In genomic region chr8:121591178-121592066, GRCm38 (mm10) we compare ENCODE assay signal across 8 mouse cellular contexts. TPM values are rescaled to one million over a fixed set of nuclear protein-coding genes. Genes with fewer than 3 reads are reported as not detected.
DNase-seq lines count a peak whose midpoint lies in the region; ATAC-seq lines count a peak whose summit lies in the region.

No protein-coding gene starts in this region.

- H3K9me3 ChIP-seq in lung, embryonic 15.5 days = no peaks in the 10 kb centered on the region

- H3K27ac ChIP-seq in lung, embryonic 15.5 days = 0 out of 2 replicates have a peak overlapping the region, but pooled peaks have one; percentile 61

- no peaks in the 10 kb centered on the region for H3K27me3 ChIP-seq in lung, embryonic 15.5 days

- ATAC-seq in granulocyte monocyte progenitor cell, adult 5-6 weeks (replicated peaks; ENCODE audit: poor library complexity, severe bottlenecking) = peak; percentile 55
- peak; percentile 12; the same call in 1 of the 2 replicates for ATAC-seq in lung, embryonic 15.5 days (ENCODE audit: borderline replicate concordance, extremely low read depth, low FRiP score, low TSS enrichment)
- peak; percentile 42; the same call in 1 of the 2 replicates for ATAC-seq in neutrophil, adult 5-6 weeks (ENCODE audit: extremely low read depth, insufficient number of reproducible peaks, low FRiP score, poor library complexity, severe bottlenecking)

- H3K4me2 ChIP-seq in lung, embryonic 15.5 days = peak overlapping the region; percentile 84

- whole genome bisulfite sequencing in lung, embryonic 15.5 days = 8% methylated on average over 20 of the region's 20 CpGs

- peak overlapping the region; percentile 90 for H3K9ac ChIP-seq in lung, embryonic 15.5 days

- DNase-seq in ES-CJ7 (ENCODE audit: low read depth, low spot score) = peak; percentile 93
- DNase-seq in brain, adult 2 months (ENCODE audit: low read depth, low spot score) = peak; percentile 61
- DNase-seq in kidney, adult 18-20 months = peak; percentile 56
- DNase-seq in frontal cortex, adult 2 months (ENCODE audit: extremely low spot score in 1 of 2, low spot score in 1 of 2) = no peak
- no peak for DNase-seq in adrenal gland, postnatal 10 days

- peak overlapping the region; percentile 97 for H3K4me3 ChIP-seq in lung, embryonic 15.5 days

- peaks cover 17% of the 10 kb centered on the region for H3K36me3 ChIP-seq in lung, embryonic 15.5 days

- H3K4me1 ChIP-seq in lung, embryonic 15.5 days = peaks cover 28% of the 10 kb centered on the region

RNA-seq across cellular contexts. Expression of gene Map1lc3b, which starts 1.3 kb away (rescaled TPM):
- total RNA-seq in granulocyte monocyte progenitor cell, adult 5-6 weeks (2014; fragmentation: Nextera tagmentation) = 77.9 and 84.4 TPM in 2 replicates
- total RNA-seq in granulocyte monocyte progenitor cell, adult 5-6 weeks (2017) = 68.5 and 77.1 TPM in 2 replicates
- polyA plus RNA-seq in lung, embryonic 15.5 days (2015; fragmentation: Nextera tagmentation; extraction: Ambion mirVana) = 199 and 200 TPM in 2 replicates
- total RNA-seq in neutrophil, adult 5-6 weeks (2017) = 233 and 265 TPM in 2 replicates
- 128 and 152 TPM in 2 replicates for polyA plus RNA-seq in frontal cortex, adult 2 months (2012; rRNA removed)
- total RNA-seq in adrenal gland, postnatal 10 days (2021) = 100 to 1,000 TPM; 132 to 152 TPM

RNA-seq across cellular contexts. Expression of gene Fbxo31, which starts 12.8 kb away (rescaled TPM):
- 6.8 and 17.9 TPM in 2 replicates for total RNA-seq in granulocyte monocyte progenitor cell, adult 5-6 weeks (2014; fragmentation: Nextera tagmentation)
- total RNA-seq in granulocyte monocyte progenitor cell, adult 5-6 weeks (2017) = 6.2 and 7.8 TPM in 2 replicates
- polyA plus RNA-seq in lung, embryonic 15.5 days (2015; fragmentation: Nextera tagmentation; extraction: Ambion mirVana) = 15.9 and 17.3 TPM in 2 replicates
- 27.7 and 35.0 TPM in 2 replicates for total RNA-seq in neutrophil, adult 5-6 weeks (2017)
- 70.9 and 77.2 TPM in 2 replicates for polyA plus RNA-seq in frontal cortex, adult 2 months (2012; rRNA removed)
- total RNA-seq in adrenal gland, postnatal 10 days (2021) = 10 to 100 TPM; 33.6 to 43.8 TPM

RNA-seq across cellular contexts. Expression of gene 1700018B08Rik, which starts 47.3 kb away (rescaled TPM):
- not detected in 2 replicates for total RNA-seq in granulocyte monocyte progenitor cell, adult 5-6 weeks (2014; fragmentation: Nextera tagmentation)
- not detected in 2 replicates for total RNA-seq in granulocyte monocyte progenitor cell, adult 5-6 weeks (2017)
- polyA plus RNA-seq in lung, embryonic 15.5 days (2015; fragmentation: Nextera tagmentation; extraction: Ambion mirVana) = not detected in 2 replicates
- total RNA-seq in neutrophil, adult 5-6 weeks (2017) = not detected in 2 replicates
- polyA plus RNA-seq in frontal cortex, adult 2 months (2012; rRNA removed) = not detected in 2 replicates
- total RNA-seq in adrenal gland, postnatal 10 days (2021) = not detected

Comparison
In these comparisons a context has a peak if more than half of its experiments do, and no peak if none do; other contexts are left out.
1. DNase-seq: peak in ES-CJ7 (single experiment), brain, adult 2 months (single experiment) and kidney, adult 18-20 months (single experiment); none in frontal cortex, adult 2 months (0 of 2) and adrenal gland, postnatal 10 days (single experiment).
2. Peak in every context shown above with its lines, with median percentiles within 50 percentile points of each other: ATAC-seq.